In genomic region chrX:11807253-11807882, GRCm38 (mm10) we compare ENCODE assay signal across 8 mouse cellular contexts.
A peak's percentile ranks its signal among the peaks of the same experiment; 100 is the strongest.
DNase-seq lines count a peak whose midpoint lies in the region; ATAC-seq and TF ChIP-seq lines count a peak whose summit lies in the region.

No protein-coding gene starts in this region.

- no peaks in the 10 kb centered on the region for H3K9me3 ChIP-seq in heart, postnatal 0 days (replicated peaks; ENCODE audit: control insufficient read depth, low read length)
- no peaks in the 10 kb centered on the region for H3K9me3 ChIP-seq in lung, embryonic 16.5 days (ENCODE audit: control insufficient read depth, low read length)

- H3K27me3 ChIP-seq in heart, postnatal 0 days (ENCODE audit: control insufficient read depth, insufficient read depth, low read length), result peaks cover 4% of the 10 kb centered on the region; the same call in 1 of the 2 replicates
- peaks cover 17% of the 10 kb centered on the region for H3K27me3 ChIP-seq in lung, embryonic 16.5 days (ENCODE audit: control insufficient read depth, insufficient read depth, low read depth, low read length)

- H3K4me3 ChIP-seq in heart, postnatal 0 days (ENCODE audit: low read depth, low read length), result peak overlapping the region; percentile 56
- peak overlapping the region; percentile 50 for H3K4me3 ChIP-seq in lung, embryonic 16.5 days (ENCODE audit: low read length)

- DNase-seq in ovary, postnatal 36 days (ENCODE audit: low spot score), result peak; percentile 52
- no peak for DNase-seq in ovary, postnatal 14 days (ENCODE audit: low spot score)
- peak; percentile 54 for DNase-seq in embryo, embryonic 10 days (ENCODE audit: low spot score)
- peak; percentile 19 for DNase-seq in heart, postnatal 0 days (ENCODE audit: low spot score)
- DNase-seq in kidney, postnatal 36 days, result peak; percentile 42 to 62
- DNase-seq in right cerebral cortex, adult 18-20 months, result peak; percentile 46

- H3K9ac ChIP-seq in heart, postnatal 0 days (replicated peaks; ENCODE audit: low read depth, low read length), result peak overlapping the region; percentile 64
- peak overlapping the region; percentile 67 for H3K9ac ChIP-seq in lung, embryonic 16.5 days (ENCODE audit: low read length)

- no peak for TF ChIP-seq EP300 in heart, postnatal 0 days (IDR thresholded peaks at IDR 0.05; ENCODE audit: low read depth)

- H3K36me3 ChIP-seq in heart, postnatal 0 days (replicated peaks; ENCODE audit: control insufficient read depth, insufficient read depth, low read length), result no peaks in the 10 kb centered on the region
- no peaks in the 10 kb centered on the region for H3K36me3 ChIP-seq in lung, embryonic 16.5 days (ENCODE audit: control insufficient read depth, insufficient read depth, low read length)

- peak overlapping the region; percentile 72 for H3K4me2 ChIP-seq in heart, postnatal 0 days (ENCODE audit: low read depth, low read length)
- H3K4me2 ChIP-seq in lung, embryonic 16.5 days (ENCODE audit: low read depth, low read length), result peak overlapping the region; percentile 72

- ATAC-seq in heart, postnatal 0 days (ENCODE audit: insufficient read depth, low read depth), result peak; percentile 57
- peak; percentile 73 for ATAC-seq in lung, embryonic 16.5 days (ENCODE audit: low read depth)
- no peak for ATAC-seq in erythroid progenitor cell, adult 5-6 weeks (replicated peaks; ENCODE audit: low FRiP score, poor library complexity, severe bottlenecking)

- TF ChIP-seq CTCF in heart, postnatal 0 days (IDR thresholded peaks at IDR 0.05; ENCODE audit: low read depth), result no peak

- peak overlapping the region; percentile 71 for H3K27ac ChIP-seq in heart, postnatal 0 days (ENCODE audit: low read depth)
- peak overlapping the region; percentile 57 for H3K27ac ChIP-seq in lung, embryonic 16.5 days (ENCODE audit: low read length)

- H3K4me1 ChIP-seq in heart, postnatal 0 days (ENCODE audit: control insufficient read depth, insufficient read depth), result no peaks in the 10 kb centered on the region
- peaks cover 17% of the 10 kb centered on the region for H3K4me1 ChIP-seq in lung, embryonic 16.5 days (replicated peaks; ENCODE audit: control insufficient read depth, insufficient read depth, low read length)

- WGBS in heart, postnatal 0 days, result 7% methylated on average over 41 of the region's 71 CpGs
- 2% methylated on average over 44 of the region's 71 CpGs for WGBS in lung, embryonic 16.5 days
